Mouse (Mus musculus) liver, adult 2 months (tissue): ENCODE data around the gene Slc38a9. TPM values are rescaled to one million over a fixed set of nuclear protein-coding genes. Genes with fewer than 3 reads are reported as not detected.

ENCODE experiments used
- DNase-seq: peaks from one replicate; pipeline ENCODE4 v3.0.0-alpha.2; 2011; ENCODE audit warnings: low read depth, low spot score; ENCODE audit errors: extremely low read depth
- H3K27ac ChIP-seq: fragments of 200-500 bp; replicated peaks from 2 replicates; pipeline ENCODE4 v1.5.1; 2012; ENCODE audit warnings: low read depth, mild to moderate bottlenecking, control low read depth, inconsistent platforms, low read length; ENCODE audit not compliant: insufficient read depth
- H3K27me3 ChIP-seq: fragments of 200-500 bp; 2 replicates; pipeline ENCODE4 v1.6.1; 2012; ENCODE audit warnings: mild to moderate bottlenecking, moderate library complexity, low read length, inconsistent platforms; ENCODE audit not compliant: control insufficient read depth, insufficient read depth
- H3K36me3 ChIP-seq: fragments of 200-500 bp; 2 replicates; pipeline ENCODE4 v1.6.1; 2012; ENCODE audit warnings: low read length, inconsistent platforms; ENCODE audit not compliant: control insufficient read depth, insufficient read depth
- H3K4me1 ChIP-seq: fragments of 200-500 bp; 2 replicates; pipeline ENCODE4 v1.6.1; 2011; ENCODE audit warnings: low read length; ENCODE audit not compliant: control insufficient read depth, insufficient read depth
- H3K4me3 ChIP-seq: fragments of 200-500 bp; 2 replicates; pipeline ENCODE4 v1.5.1; 2011; ENCODE audit warnings: low read depth, mild to moderate bottlenecking, control low read depth, low read length, moderate library complexity; ENCODE audit not compliant: insufficient read depth
- H3K79me2 ChIP-seq: fragments of 200-500 bp; 2 replicates; pipeline ENCODE4 v1.6.1; 2012; ENCODE audit warnings: inconsistent platforms, mild to moderate bottlenecking, low read length, moderate library complexity; ENCODE audit not compliant: control insufficient read depth, insufficient read depth
- H3K9ac ChIP-seq: fragments of 200-500 bp; 2 replicates; pipeline ENCODE4 v1.6.1; 2012; ENCODE audit warnings: low read depth, mild to moderate bottlenecking, control low read depth, inconsistent platforms, low read length
- CTCF ChIP-seq: fragments of 200-500 bp; IDR thresholded peaks from 2 replicates; pipeline ENCODE4 v1.5.1; 2011; ENCODE audit warnings: low read depth, low read length, control low read depth
- POLR2A ChIP-seq: fragments of 200-500 bp; IDR thresholded peaks from 2 replicates; pipeline ENCODE4 v1.6.1; 2011; ENCODE audit warnings: low read length, control low read depth; ENCODE audit not compliant: insufficient read depth; ENCODE audit errors: extremely low read depth
- WGBS: fragments of 180-500 bp; shearing (Covaris S2); methylation state at CpG from one replicate; pipeline ENCODE4 v1.1.7; 2018; 5-methylcytosine and 5-hydroxymethylcytosine counted together
- polyA plus RNA-seq: library from polyadenylated mRNA; depleted of rRNA; stranded (reverse); fragments of >200 nt; gene quantifications from 2 replicates; pipeline ENCODE4 v1.2.3, GENCODE M21; 2012
- total RNA-seq: library from RNA; depleted of rRNA; stranded (reverse); fragments of >200 nt; gene quantifications from 2 replicates; pipeline ENCODE4 v1.2.3, GENCODE M21; 2014

Slc38a9 gene
- total and polyA plus RNA-seq, 2 experiments: 4.9 to 8.6 TPM

DNA sequence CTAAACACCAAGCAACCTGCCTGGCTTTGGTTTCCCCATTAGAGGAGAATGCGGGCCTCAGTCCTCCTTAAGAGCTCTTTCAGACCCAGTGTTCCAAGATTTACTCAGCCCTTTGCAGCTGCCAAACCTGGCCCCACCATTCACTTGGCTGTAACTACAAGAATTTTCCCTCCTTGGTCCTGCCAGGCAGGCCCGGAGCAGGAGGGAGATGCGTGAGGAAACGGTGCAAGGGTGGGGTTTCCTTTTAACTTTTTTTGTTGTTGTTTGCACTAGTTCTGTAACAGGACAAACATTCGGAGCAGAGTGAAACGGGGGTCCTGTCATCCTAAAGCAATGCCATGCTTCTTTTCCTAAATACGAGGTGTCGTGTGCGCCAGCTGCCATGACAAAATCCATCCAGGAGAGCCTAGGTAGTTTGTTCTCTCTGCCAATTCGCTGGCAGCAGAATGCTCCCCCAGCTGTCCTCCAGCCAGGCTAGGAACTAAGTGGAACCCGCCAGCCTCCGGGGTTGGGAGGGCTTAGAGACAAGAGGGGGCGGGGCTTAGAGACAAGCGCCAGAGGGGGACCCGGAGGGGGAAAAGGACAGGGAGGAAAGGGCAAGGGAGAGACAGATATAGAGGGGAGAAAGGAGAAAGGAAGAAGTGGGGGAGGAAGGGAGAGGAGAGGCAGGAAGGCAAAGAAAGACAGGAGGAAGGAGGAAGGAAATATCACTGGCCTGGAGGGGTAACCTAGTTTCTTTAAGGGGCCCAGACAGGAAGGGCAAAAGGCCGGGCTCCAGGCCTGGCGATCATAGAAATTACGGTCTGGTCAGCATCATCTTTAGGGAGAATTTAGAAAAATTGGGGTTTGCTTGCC is 91.1 kb downstream of the Slc38a9 start:
- no peaks in the 10 kb centered on the region for H3K79me2 ChIP-seq
- H3K4me1 ChIP-seq: peaks cover 2% of the 10 kb centered on the region
- peak overlapping the region; percentile 56 for H3K27ac ChIP-seq
- no peak overlapping the region for H3K9ac ChIP-seq
- no peak overlapping the region for H3K4me3 ChIP-seq
- no peak for TF ChIP-seq CTCF
- no peak for TF ChIP-seq POLR2A
- H3K36me3 ChIP-seq: no peaks in the 10 kb centered on the region
- H3K27me3 ChIP-seq: no peaks in the 10 kb centered on the region
- 35% methylated on average over 18 of the region's 18 CpGs for WGBS
- DNase-seq: no peak

DNA sequence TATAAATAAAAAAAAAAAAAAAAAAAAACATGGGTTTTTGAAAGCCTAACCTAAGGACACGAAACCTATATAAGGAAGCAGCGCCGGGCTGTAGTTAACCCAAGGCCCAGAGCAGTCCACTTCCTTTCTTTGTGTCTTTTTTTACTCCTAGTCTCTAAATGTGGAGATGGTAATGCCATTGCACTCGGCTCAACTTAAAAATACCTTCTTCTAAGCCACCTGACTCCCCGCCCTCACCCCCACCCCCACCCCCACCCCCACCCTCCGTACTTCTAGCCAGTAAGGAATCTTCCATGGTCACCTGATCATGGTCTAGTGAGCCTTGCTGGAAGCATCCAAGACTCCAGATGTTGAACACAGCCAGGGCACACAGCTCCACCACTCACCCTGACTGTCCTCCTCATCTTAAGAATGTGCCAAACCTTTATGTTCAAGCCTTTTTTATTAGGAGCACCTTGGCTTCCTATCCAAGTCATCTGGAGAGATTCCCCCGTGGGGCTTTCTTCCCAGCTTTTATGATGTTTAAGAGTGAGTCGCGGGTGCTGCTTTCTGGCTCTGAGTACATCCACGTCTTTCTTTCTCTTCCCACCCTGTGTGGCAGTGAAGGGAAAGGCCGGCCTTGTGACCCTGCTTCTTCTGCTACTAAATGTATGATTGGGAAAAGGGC is 91.9 kb downstream of the Slc38a9 start:
- WGBS: 62% methylated on average over 11 of the region's 11 CpGs
- H3K4me3 ChIP-seq: no peak overlapping the region
- no peak for DNase-seq

DNA sequence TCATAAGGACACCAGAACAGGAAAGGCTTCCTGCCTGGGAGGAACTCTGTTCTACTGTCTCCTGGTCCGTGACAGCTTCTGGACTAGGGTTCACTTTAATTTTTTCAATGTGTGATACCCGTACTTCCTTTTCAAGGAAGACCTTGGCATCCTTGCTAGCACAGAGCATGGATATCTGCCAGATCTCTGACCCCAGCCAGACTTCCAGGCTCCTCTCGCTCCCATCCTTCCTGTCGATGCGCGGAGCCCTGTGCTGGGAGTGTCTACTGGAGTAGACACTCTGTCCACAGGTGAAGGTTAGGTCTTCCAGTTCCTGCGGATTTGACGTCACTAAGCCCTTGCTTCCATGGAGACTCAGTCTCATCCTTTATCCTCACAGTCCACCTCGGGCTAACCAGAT is 93.0 kb downstream of the Slc38a9 start:
- DNase-seq: peak; percentile 29
- no peaks in the 10 kb centered on the region for H3K36me3 ChIP-seq
- WGBS: 71% methylated on average over 9 of the region's 9 CpGs

More for the DNA sequence above, 91.9 kb downstream of the Slc38a9 start:
- Histone ChIP-seq H3K4me1 (peaks cover 2% of the 10 kb centered on the region), H3K9ac (no peak overlapping the region), H3K27ac (no peak overlapping the region; the same call in 1 of the 2 replicates), H3K27me3 (no peaks in the 10 kb centered on the region), H3K36me3 (no peaks in the 10 kb centered on the region), H3K79me2 (no peaks in the 10 kb centered on the region)
- TF ChIP-seq POLR2A (no peak), CTCF (no peak)

DNA sequence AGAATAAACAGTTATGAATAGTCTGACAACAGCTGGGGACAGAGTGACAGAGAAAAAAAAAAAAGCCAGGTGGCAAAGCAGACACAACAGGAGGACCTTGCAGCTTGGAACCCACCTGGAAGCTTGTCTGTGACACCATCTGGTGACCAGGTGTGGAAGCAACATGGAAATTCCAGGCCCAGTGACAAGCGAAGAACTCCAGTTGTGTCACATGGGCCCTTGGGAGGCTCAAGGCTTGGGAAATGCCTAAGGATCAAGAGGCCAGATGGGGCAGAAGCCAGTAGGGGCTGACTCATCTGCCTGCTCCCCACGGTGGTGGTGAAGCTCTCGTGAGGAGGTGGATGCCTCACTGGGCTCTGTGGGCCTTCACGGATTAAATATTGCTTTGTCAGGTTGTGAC is 94.3 kb downstream of the Slc38a9 start:
- Histone ChIP-seq H3K36me3 (no peaks in the 10 kb centered on the region), H3K9ac (no peak overlapping the region), H3K4me3 (no peak overlapping the region), H3K27me3 (no peaks in the 10 kb centered on the region), H3K79me2 (no peaks in the 10 kb centered on the region), H3K27ac (no peak overlapping the region), H3K4me1 (peaks cover 2% of the 10 kb centered on the region)
- 76% methylated on average over 4 of the region's 4 CpGs for WGBS
- no peak for TF ChIP-seq POLR2A
- DNase-seq: no peak

More for the DNA sequence above, 93.0 kb downstream of the Slc38a9 start:
- H3K4me1 ChIP-seq: peaks cover 2% of the 10 kb centered on the region
- no peak overlapping the region for H3K9ac ChIP-seq
- peak overlapping the region; percentile 57 for H3K27ac ChIP-seq
- H3K4me3 ChIP-seq: no peak overlapping the region
- H3K27me3 ChIP-seq: no peaks in the 10 kb centered on the region
- TF ChIP-seq POLR2A (no peak), CTCF (no peak)
- no peaks in the 10 kb centered on the region for H3K79me2 ChIP-seq

DNA sequence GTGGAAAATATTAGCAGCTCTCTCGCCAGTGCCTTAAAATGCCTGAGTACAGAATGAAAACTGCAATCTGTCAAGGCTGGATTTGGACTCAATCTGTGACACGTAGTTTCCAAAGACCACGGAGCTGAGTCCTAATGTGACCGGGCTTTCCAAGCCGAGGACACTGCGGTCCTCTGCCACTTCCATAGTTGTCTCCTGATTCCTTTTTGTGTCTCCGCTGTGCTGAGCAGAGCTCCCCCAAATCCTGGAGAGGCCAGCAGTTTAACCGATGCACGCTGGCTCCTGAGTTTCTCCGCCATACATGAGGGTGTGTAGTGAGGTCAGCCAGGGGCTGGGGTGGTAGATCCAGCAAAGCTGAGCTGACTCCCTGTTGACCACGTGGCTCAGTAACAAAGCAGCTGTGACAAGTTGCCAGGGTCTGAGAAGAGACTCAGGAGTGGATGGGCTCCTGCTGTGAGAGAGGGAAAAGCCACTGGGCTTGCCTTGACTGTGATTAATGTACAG is 95.0 kb downstream of the Slc38a9 start:
- peaks cover 2% of the 10 kb centered on the region; the same call in 1 of the 2 replicates for H3K4me1 ChIP-seq
- H3K79me2 ChIP-seq: no peaks in the 10 kb centered on the region
- TF ChIP-seq CTCF (no peak), POLR2A (no peak)
- WGBS: 71% methylated on average over 11 of the region's 11 CpGs
- H3K27ac ChIP-seq: no peak overlapping the region
- H3K36me3 ChIP-seq: no peaks in the 10 kb centered on the region
- no peak for DNase-seq
- no peak overlapping the region for H3K4me3 ChIP-seq
- H3K27me3 ChIP-seq: no peaks in the 10 kb centered on the region
- no peak overlapping the region for H3K9ac ChIP-seq

DNA sequence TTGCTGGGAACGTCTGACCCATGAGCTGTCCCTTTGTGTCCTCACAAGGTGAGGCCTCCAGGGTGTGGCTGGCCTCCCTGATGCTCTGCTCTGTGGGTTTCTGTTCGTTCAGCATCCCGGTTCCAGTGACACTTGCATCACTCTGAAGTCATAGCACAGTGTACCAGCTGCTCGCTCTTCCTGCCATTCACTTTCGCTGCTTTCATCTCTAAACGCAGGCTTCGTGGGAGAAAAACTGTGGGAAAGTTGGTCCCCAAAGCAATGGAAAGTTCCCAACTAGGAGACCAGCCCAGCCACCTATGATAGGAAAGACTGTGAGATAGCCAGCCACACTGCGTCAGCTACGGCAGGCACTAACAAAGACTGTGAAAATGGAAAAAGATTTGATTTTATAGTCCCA is 96.8 kb downstream of the Slc38a9 start:
- Histone ChIP-seq H3K9ac (no peak overlapping the region), H3K27ac (no peak overlapping the region), H3K4me3 (no peak overlapping the region), H3K4me1 (peaks cover 2% of the 10 kb centered on the region; the same call in 1 of the 2 replicates), H3K79me2 (no peaks in the 10 kb centered on the region), H3K27me3 (no peaks in the 10 kb centered on the region), H3K36me3 (no peaks in the 10 kb centered on the region)
- no peak for TF ChIP-seq POLR2A
- no peak for TF ChIP-seq CTCF
- WGBS: 90% methylated on average over 9 of the region's 9 CpGs
- no peak for DNase-seq
